Mouse (Mus musculus): ENCODE data around the gene Acot6.

- TF ChIP-seq CTCF (IDR thresholded peaks at IDR 0.05; ENCODE audit: control insufficient read depth, insufficient read depth, insufficient read length), result no peak
- no peak for TF ChIP-seq USF1 (IDR thresholded peaks at IDR 0.05; ENCODE audit: low read depth)
- no peak for TF ChIP-seq FOSL1 (IDR thresholded peaks at IDR 0.05; ENCODE audit: insufficient read depth, low read length, poor library complexity, severe bottlenecking)
- TF ChIP-seq MYOG (IDR thresholded peaks at IDR 0.05; ENCODE audit: control insufficient read depth, extremely low read depth, insufficient read length), result no peak
These were observed 54.5 kb downstream of the Acot6 start for GRCm38 (mm10) chr12:84154786-84155522.
